Mouse (Mus musculus): ENCODE results near the gene Avl9.

- no peak for TF ChIP-seq CTCF (IDR thresholded peaks at IDR 0.05; ENCODE audit: low read depth)
- TF ChIP-seq EP300 (IDR thresholded peaks at IDR 0.05; ENCODE audit: low read depth) = no peak
Measured at GRCm38 (mm10) chr6:56765696-56766095, 51.0 kb downstream of the Avl9 start.

Measured in heart, postnatal 0 days (tissue).